Mouse (Mus musculus) cortical plate, adult 2 months (tissue): ENCODE results near the gene Cnga1.

Experiments
- CTCF ChIP-seq: fragments of 200-500 bp; IDR thresholded peaks from 2 replicates; pipeline ENCODE4 v1.5.1; 2011; ENCODE audit warnings: mild to moderate bottlenecking, control low read depth, low read length; ENCODE audit not compliant: insufficient read depth; ENCODE audit errors: extremely low read depth
- POLR2A ChIP-seq: fragments of 200-500 bp; IDR thresholded peaks from 2 replicates; pipeline ENCODE4 v1.6.1; 2011; ENCODE audit warnings: mild to moderate bottlenecking, low read length, control low read depth; ENCODE audit not compliant: insufficient read depth; ENCODE audit errors: extremely low read depth

- TF ChIP-seq CTCF (no peak), POLR2A (no peak)
Measured at GRCm38 (mm10) chr5:72668351-72668750, 24.3 kb upstream of the Cnga1 start.
